Mouse (Mus musculus) stomach, postnatal 0 days (tissue): ENCODE measurements around the gene Htt.

ENCODE experiments used
- CTCF ChIP-seq: IDR thresholded peaks from 2 replicates; pipeline ENCODE4 v1.5.1; 2016; ENCODE audit warnings: antibody characterized with exemption, low read depth, mild to moderate bottlenecking, moderate library complexity
- EP300 ChIP-seq: optimal IDR thresholded peaks from 2 replicates; pipeline ENCODE3; 2016; ENCODE audit warnings: antibody characterized with exemption

DNA sequence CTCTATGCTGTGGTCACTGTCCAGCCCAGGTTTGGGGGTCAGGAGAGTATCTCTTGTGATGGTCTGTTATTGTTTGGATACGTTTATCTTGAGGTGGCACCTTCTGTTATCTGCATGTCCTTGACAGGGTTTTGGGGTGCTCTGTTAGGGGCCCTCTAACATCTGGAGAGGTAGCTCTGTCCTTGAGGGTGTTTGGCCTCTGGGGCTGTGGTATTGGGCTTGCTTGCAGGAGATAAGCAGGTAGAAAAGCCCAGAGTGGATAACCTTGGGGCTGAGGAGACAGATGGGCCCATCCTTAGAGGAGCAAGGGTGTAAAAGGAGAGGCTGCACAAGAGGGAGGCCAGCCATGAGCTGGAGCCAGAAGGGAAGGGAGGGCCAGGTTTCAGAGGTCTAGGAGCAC lies 198.5 kb downstream of the Htt start:
- TF ChIP-seq EP300 (no peak), CTCF (no peak)
